Mouse (Mus musculus): Measurements from ENCODE around the gene Abcc5.

DNA sequence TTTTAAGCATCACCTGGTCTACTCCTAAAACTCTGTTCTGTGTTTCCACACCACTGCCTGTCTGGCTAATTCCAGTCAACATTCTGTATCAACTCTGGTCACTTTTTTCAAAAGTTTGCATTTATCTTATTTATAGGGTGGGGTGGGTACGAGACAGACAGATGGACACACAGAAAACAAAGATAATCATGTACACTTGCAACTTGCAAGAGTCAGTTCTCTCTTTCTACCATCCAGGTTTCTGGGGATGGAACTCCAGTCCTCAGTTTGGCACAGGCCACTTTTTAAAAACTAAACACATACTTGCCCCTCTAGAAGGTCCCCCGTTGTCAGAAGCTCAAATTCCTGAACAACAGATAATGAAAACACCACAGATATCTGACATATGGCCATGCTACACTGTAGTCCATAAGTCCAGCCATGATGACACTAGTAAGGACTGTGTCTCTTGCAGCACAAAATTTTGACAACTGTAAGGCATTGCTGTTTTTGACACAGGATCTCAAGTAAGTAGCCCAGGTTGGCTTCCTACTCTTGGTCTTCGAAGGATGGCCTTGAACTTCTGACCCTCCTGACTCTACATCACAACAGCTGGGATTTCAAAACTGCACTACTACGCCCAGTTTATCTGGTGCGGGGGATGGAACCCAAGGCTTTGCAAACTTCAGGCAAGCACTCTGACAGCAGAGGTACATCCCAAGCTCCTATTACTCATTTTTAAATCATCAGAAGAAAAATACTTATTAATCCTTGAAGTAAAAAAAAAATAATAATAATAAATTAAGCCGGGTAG lies 3.1 kb downstream of the Abcc5 start:
- TF ChIP-seq GATA1 (IDR thresholded peaks at IDR 0.05; ENCODE audit: borderline replicate concordance, low read length) (no peak), FLI1 (IDR thresholded peaks at IDR 0.05; ENCODE audit: low read length) (no peak)
